Mouse (Mus musculus) stomach, embryonic 15.5 days (tissue): ENCODE results near the gene Ect2. TPM values are rescaled to one million over a fixed set of nuclear protein-coding genes. Genes with fewer than 3 reads are reported as not detected.

Experiments
- ATAC-seq: fragments of 200-750 bp; cut with Nextera tagmentation; 2 replicates; pipeline ENCODE4 v1.8.0; 2017; ENCODE audit warnings: low read depth, moderate number of reproducible peaks, moderate TSS enrichment; ENCODE audit not compliant: insufficient read depth, low FRiP score
- H3K27ac ChIP-seq: fragments of 300-500 bp; sonication (generic); 2 replicates; pipeline ENCODE4 v1.5.1; 2015; ENCODE audit warnings: mild to moderate bottlenecking, inconsistent platforms
- H3K27me3 ChIP-seq: fragments of 300-500 bp; sonication (generic); replicated peaks from 2 replicates; pipeline ENCODE4 v1.6.1; 2015; ENCODE audit warnings: inconsistent platforms
- H3K36me3 ChIP-seq: fragments of 300-500 bp; sonication (generic); 2 replicates; pipeline ENCODE4 v1.6.1; 2015; ENCODE audit warnings: inconsistent platforms
- H3K4me1 ChIP-seq: fragments of 300-500 bp; sonication (generic); 2 replicates; pipeline ENCODE4 v1.6.1; 2015; ENCODE audit warnings: inconsistent platforms
- H3K4me2 ChIP-seq: fragments of 300-500 bp; sonication (generic); 2 replicates; pipeline ENCODE4 v1.6.1; 2015; ENCODE audit warnings: mild to moderate bottlenecking, inconsistent platforms
- H3K4me3 ChIP-seq: fragments of 300-500 bp; sonication (generic); replicated peaks from 2 replicates; pipeline ENCODE4 v1.5.1; 2015; ENCODE audit warnings: inconsistent platforms
- H3K9ac ChIP-seq: fragments of 300-500 bp; sonication (generic); 2 replicates; pipeline ENCODE4 v1.6.1; 2015; ENCODE audit warnings: inconsistent platforms
- H3K9me3 ChIP-seq: fragments of 300-500 bp; sonication (generic); 2 replicates; pipeline ENCODE4 v1.6.1; 2016; ENCODE audit warnings: inconsistent platforms
- WGBS: fragments of 180-500 bp; shearing (Covaris S2); methylation state at CpG from one replicate; pipeline ENCODE4 v1.1.7; 2015; 5-methylcytosine and 5-hydroxymethylcytosine counted together
- polyA plus RNA-seq: library from polyadenylated mRNA; unstranded; fragments of >200 nt; fragmentation: Nextera tagmentation; extraction: Ambion mirVana; gene quantifications from 2 replicates; pipeline ENCODE4 v1.2.1, GENCODE M21; 2015

The Ect2 gene
- polyA plus RNA-seq, 1 experiment from 2014 or later = 43.5 TPM

- Histone ChIP-seq H3K4me3 (no peak overlapping the region), H3K4me1 (0 out of 2 replicates have a peak, but pooled peaks cover 4% of the 10 kb centered on the region), H3K9me3 (no peaks in the 10 kb centered on the region), H3K36me3 (no peaks in the 10 kb centered on the region), H3K9ac (no peak overlapping the region), H3K27me3 (no peaks in the 10 kb centered on the region), H3K4me2 (no peak overlapping the region), H3K27ac (peak overlapping the region; percentile 80)
- WGBS = 22% methylated on average over 6 of the region's 6 CpGs
- ATAC-seq = peak; percentile 12; the same call in 1 of the 2 replicates
Observed at GRCm38 (mm10) chr3:27155051-27155855, 1.6 kb upstream of the Ect2 start.

GRCm38 (mm10) chr3:27154280-27154679 is 602 bp upstream of the Ect2 start:
- Histone ChIP-seq H3K9ac (no peak overlapping the region), H3K27ac (peak overlapping the region; percentile 80), H3K4me1 (0 out of 2 replicates have a peak, but pooled peaks cover 4% of the 10 kb centered on the region), H3K27me3 (no peaks in the 10 kb centered on the region), H3K4me3 (peak overlapping the region; percentile 84), H3K9me3 (no peaks in the 10 kb centered on the region), H3K36me3 (no peaks in the 10 kb centered on the region), H3K4me2 (peak overlapping the region; percentile 52)
- no peak for ATAC-seq
- WGBS = 58% methylated on average over 2 of the region's 2 CpGs

- Histone ChIP-seq H3K9ac (peak overlapping the region; percentile 73; the same call in 1 of the 2 replicates), H3K36me3 (0 out of 2 replicates have a peak, but pooled peaks cover 4% of the 10 kb centered on the region), H3K4me2 (peak overlapping the region; percentile 72), H3K27ac (peak overlapping the region; percentile 70; the same call in 1 of the 2 replicates), H3K9me3 (no peaks in the 10 kb centered on the region), H3K4me3 (peak overlapping the region; percentile 84), H3K27me3 (no peaks in the 10 kb centered on the region), H3K4me1 (0 out of 2 replicates have a peak, but pooled peaks cover 4% of the 10 kb centered on the region)
- under 1% methylated on average over 30 of the region's 31 CpGs for WGBS
- ATAC-seq = peak; percentile 29
Observed at GRCm38 (mm10) chr3:27153191-27153671, 447 bp downstream of the Ect2 start.

- Histone ChIP-seq H3K4me3 (no peak overlapping the region), H3K9me3 (no peaks in the 10 kb centered on the region), H3K9ac (no peak overlapping the region), H3K4me2 (no peak overlapping the region), H3K4me1 (no peaks in the 10 kb centered on the region), H3K27ac (no peak overlapping the region), H3K36me3 (peaks cover 11% of the 10 kb centered on the region), H3K27me3 (no peaks in the 10 kb centered on the region)
- ATAC-seq = no peak
- 87% methylated on average over 7 of the region's 7 CpGs for WGBS
Observed at GRCm38 (mm10) chr3:27145733-27146132, 7.9 kb downstream of the Ect2 start.

- Histone ChIP-seq H3K4me1 (no peaks in the 10 kb centered on the region), H3K27me3 (no peaks in the 10 kb centered on the region), H3K9me3 (no peaks in the 10 kb centered on the region), H3K4me3 (no peak overlapping the region), H3K27ac (no peak overlapping the region), H3K9ac (no peak overlapping the region), H3K36me3 (peaks cover 7% of the 10 kb centered on the region), H3K4me2 (no peak overlapping the region)
- no peak for ATAC-seq
- WGBS = 82% methylated on average over 7 of the region's 7 CpGs
Observed at GRCm38 (mm10) chr3:27143570-27143969, 10.1 kb downstream of the Ect2 start.

GRCm38 (mm10) chr3:27140101-27140500 is 13.6 kb downstream of the Ect2 start:
- Histone ChIP-seq H3K27ac (no peak overlapping the region), H3K9me3 (no peaks in the 10 kb centered on the region), H3K4me3 (no peak overlapping the region), H3K27me3 (no peaks in the 10 kb centered on the region), H3K36me3 (peaks cover 15% of the 10 kb centered on the region), H3K4me1 (no peaks in the 10 kb centered on the region), H3K9ac (no peak overlapping the region), H3K4me2 (no peak overlapping the region)
- WGBS = 80% methylated on average over 8 of the region's 8 CpGs
- ATAC-seq = no peak

- Histone ChIP-seq H3K9me3 (no peaks in the 10 kb centered on the region), H3K9ac (no peak overlapping the region), H3K27ac (no peak overlapping the region), H3K4me2 (no peak overlapping the region), H3K36me3 (peaks cover 31% of the 10 kb centered on the region), H3K4me3 (no peak overlapping the region), H3K4me1 (no peaks in the 10 kb centered on the region), H3K27me3 (no peaks in the 10 kb centered on the region)
- 83% methylated on average over 9 of the region's 9 CpGs for WGBS
- ATAC-seq = no peak
Observed at GRCm38 (mm10) chr3:27121864-27122450, 31.7 kb downstream of the Ect2 start.

GRCm38 (mm10) chr3:27120932-27121331 is 32.7 kb downstream of the Ect2 start:
- H3K4me2 ChIP-seq = no peak overlapping the region
- 81% methylated on average over 6 of the region's 6 CpGs for WGBS
- H3K9ac ChIP-seq = no peak overlapping the region
- no peak for ATAC-seq
- H3K9me3 ChIP-seq = no peaks in the 10 kb centered on the region
- no peaks in the 10 kb centered on the region for H3K27me3 ChIP-seq
- no peak overlapping the region for H3K27ac ChIP-seq
- no peaks in the 10 kb centered on the region for H3K4me1 ChIP-seq
- H3K4me3 ChIP-seq = no peak overlapping the region
- H3K36me3 ChIP-seq = peaks cover 32% of the 10 kb centered on the region

GRCm38 (mm10) chr3:27118227-27118626 is 35.5 kb downstream of the Ect2 start:
- H3K36me3 ChIP-seq = peaks cover 32% of the 10 kb centered on the region
- H3K4me2 ChIP-seq = no peak overlapping the region
- no peak overlapping the region for H3K4me3 ChIP-seq
- WGBS = 82% methylated on average over 4 of the region's 4 CpGs
- no peaks in the 10 kb centered on the region for H3K4me1 ChIP-seq
- H3K27ac ChIP-seq = no peak overlapping the region
- no peak for ATAC-seq
- no peaks in the 10 kb centered on the region for H3K27me3 ChIP-seq
- no peaks in the 10 kb centered on the region for H3K9me3 ChIP-seq
- H3K9ac ChIP-seq = no peak overlapping the region

GRCm38 (mm10) chr3:27110860-27111259 is 42.8 kb downstream of the Ect2 start:
- no peaks in the 10 kb centered on the region for H3K9me3 ChIP-seq
- H3K4me2 ChIP-seq = no peak overlapping the region
- ATAC-seq = no peak
- no peak overlapping the region for H3K4me3 ChIP-seq
- H3K36me3 ChIP-seq = peaks cover 22% of the 10 kb centered on the region
- no peak overlapping the region for H3K9ac ChIP-seq
- H3K4me1 ChIP-seq = no peaks in the 10 kb centered on the region
- no peak overlapping the region for H3K27ac ChIP-seq
- no peaks in the 10 kb centered on the region for H3K27me3 ChIP-seq

GRCm38 (mm10) chr3:27109109-27109508 is 44.6 kb downstream of the Ect2 start:
- H3K4me1 ChIP-seq = no peaks in the 10 kb centered on the region
- H3K27me3 ChIP-seq = no peaks in the 10 kb centered on the region
- H3K9me3 ChIP-seq = no peaks in the 10 kb centered on the region
- WGBS = 79% methylated on average over 4 of the region's 4 CpGs
- H3K4me3 ChIP-seq = no peak overlapping the region
- H3K9ac ChIP-seq = no peak overlapping the region
- no peak overlapping the region for H3K4me2 ChIP-seq
- peaks cover 16% of the 10 kb centered on the region for H3K36me3 ChIP-seq
- peak; percentile 14; the same call in 1 of the 2 replicates for ATAC-seq
- H3K27ac ChIP-seq = no peak overlapping the region

- no peaks in the 10 kb centered on the region for H3K27me3 ChIP-seq
- no peak for ATAC-seq
Observed at GRCm38 (mm10) chr3:27107142-27107541, 46.5 kb downstream of the Ect2 start.

More at GRCm38 (mm10) chr3:27107142-27107541, 46.5 kb downstream of the Ect2 start:
- no peaks in the 10 kb centered on the region for H3K9me3 ChIP-seq
- peaks cover 12% of the 10 kb centered on the region for H3K36me3 ChIP-seq
- H3K27ac ChIP-seq = no peak overlapping the region
- H3K4me2 ChIP-seq = no peak overlapping the region
- no peak overlapping the region for H3K9ac ChIP-seq
- WGBS = 78% methylated on average over 6 of the region's 6 CpGs
- H3K4me1 ChIP-seq = no peaks in the 10 kb centered on the region
- H3K4me3 ChIP-seq = no peak overlapping the region
